Mouse (Mus musculus): ENCODE data around the gene Ppt2. TPM values are rescaled to one million over a fixed set of nuclear protein-coding genes. Genes with fewer than 3 reads are reported as not detected.

The Ppt2 gene
- polyA plus RNA-seq, 1 experiment from 2014 or later = 23.4 TPM

DNA sequence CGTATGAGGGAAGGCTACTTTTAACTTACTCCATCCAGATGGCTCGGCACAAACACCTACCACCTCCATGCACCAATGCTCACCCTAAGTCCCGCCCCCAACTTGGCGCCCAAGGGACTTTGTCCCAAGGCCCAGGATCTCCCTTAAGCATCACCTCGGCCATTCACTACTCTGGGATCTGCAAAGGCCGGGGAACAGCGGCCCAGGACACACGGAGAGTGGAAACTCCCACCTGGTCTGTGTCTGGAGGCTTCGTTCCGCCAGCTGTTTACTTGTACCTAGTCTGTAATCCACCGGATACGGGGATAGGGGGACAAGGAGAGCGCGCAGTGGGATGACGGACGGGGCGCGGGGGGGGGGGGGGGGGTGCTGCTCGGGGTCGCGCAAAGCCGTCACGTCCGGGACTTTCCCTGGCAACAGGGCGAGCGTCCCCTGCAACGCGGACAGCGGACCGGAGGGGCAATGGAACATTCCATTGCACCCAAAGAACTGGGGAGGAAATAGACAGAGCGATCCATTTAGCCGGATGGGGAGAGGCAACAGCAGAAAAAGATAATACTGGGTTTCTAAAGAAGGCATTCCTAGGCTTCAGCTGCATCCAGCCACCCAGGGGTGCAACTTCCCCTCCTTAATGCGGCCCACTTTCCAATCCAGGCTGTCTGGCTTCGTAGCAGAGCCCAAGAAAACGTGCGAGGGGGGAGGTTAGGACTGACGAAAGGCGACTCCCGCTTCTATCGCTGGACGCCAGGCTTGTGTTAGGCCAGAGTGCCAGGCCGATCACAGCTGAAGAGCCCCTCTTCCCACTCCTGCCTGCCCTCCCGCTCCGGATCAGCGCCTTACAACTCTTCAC, 992 bp downstream of the Ppt2 start:
- peak overlapping the region; percentile 71 for H3K4me3 ChIP-seq (replicated peaks; ENCODE audit: low read depth, low read length)
- ATAC-seq (ENCODE audit: low FRiP score, low TSS enrichment) (peak; percentile 78), DNase-seq (peak; percentile 94)
- no peaks in the 10 kb centered on the region for H3K9me3 ChIP-seq (ENCODE audit: control insufficient read depth, low read length)
- H3K4me1 ChIP-seq (ENCODE audit: control insufficient read depth, insufficient read depth, low read length) = peaks cover 50% of the 10 kb centered on the region
- WGBS = 0% methylated on average over 40 of the region's 45 CpGs
- peak overlapping the region; percentile 93 for H3K27ac ChIP-seq (replicated peaks; ENCODE audit: low read depth, low read length)
- peaks cover 9% of the 10 kb centered on the region for H3K36me3 ChIP-seq (ENCODE audit: control insufficient read depth, insufficient read depth, low read length)
- H3K27me3 ChIP-seq (ENCODE audit: control insufficient read depth, insufficient read depth, low read length) = peaks cover 11% of the 10 kb centered on the region; the same call in 1 of the 2 replicates
- peak overlapping the region; percentile 68 for H3K9ac ChIP-seq (replicated peaks; ENCODE audit: low read length)
- peak overlapping the region; percentile 90 for H3K4me2 ChIP-seq (ENCODE audit: low read length)

DNA sequence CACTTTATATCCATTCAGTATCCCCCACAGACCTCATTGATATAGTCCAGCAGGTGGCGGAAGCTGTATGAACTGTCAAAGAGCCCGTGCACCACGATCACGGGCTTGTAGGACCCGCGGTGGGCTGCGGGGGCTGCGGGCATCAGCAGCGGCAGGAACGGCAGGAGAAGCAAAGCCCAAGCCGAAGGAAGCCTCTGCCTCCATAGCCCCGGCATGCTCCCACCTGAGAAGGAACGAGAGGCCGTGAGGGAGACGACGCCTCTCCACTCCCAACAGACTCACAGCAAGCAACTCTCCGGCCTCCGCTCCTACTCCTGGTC, 1.6 kb downstream of the Ppt2 start:
- H3K4me3 ChIP-seq (replicated peaks; ENCODE audit: low read depth, low read length) = peak overlapping the region; percentile 71
- ATAC-seq (ENCODE audit: low FRiP score, low TSS enrichment) (peak; percentile 31), DNase-seq (peak; percentile 82)
- under 1% methylated on average over 18 of the region's 18 CpGs for WGBS
- H3K36me3 ChIP-seq (ENCODE audit: control insufficient read depth, insufficient read depth, low read length) = peaks cover 14% of the 10 kb centered on the region
- H3K27ac ChIP-seq (replicated peaks; ENCODE audit: low read depth, low read length) = peak overlapping the region; percentile 93
- peak overlapping the region; percentile 68 for H3K9ac ChIP-seq (replicated peaks; ENCODE audit: low read length)
- no peaks in the 10 kb centered on the region for H3K9me3 ChIP-seq (ENCODE audit: control insufficient read depth, low read length)
- H3K27me3 ChIP-seq (ENCODE audit: control insufficient read depth, insufficient read depth, low read length) = peaks cover 10% of the 10 kb centered on the region; the same call in 1 of the 2 replicates
- peak overlapping the region; percentile 90 for H3K4me2 ChIP-seq (ENCODE audit: low read length)
- H3K4me1 ChIP-seq (ENCODE audit: control insufficient read depth, insufficient read depth, low read length) = peaks cover 44% of the 10 kb centered on the region

GRCm38 (mm10) chr17:34626062-34626772, 2.1 kb downstream of the Ppt2 start:
- Histone ChIP-seq H3K9ac (replicated peaks; ENCODE audit: low read length) (peak overlapping the region; percentile 68), H3K36me3 (ENCODE audit: control insufficient read depth, insufficient read depth, low read length) (peaks cover 19% of the 10 kb centered on the region), H3K27ac (replicated peaks; ENCODE audit: low read depth, low read length) (peak overlapping the region; percentile 93), H3K4me3 (replicated peaks; ENCODE audit: low read depth, low read length) (peak overlapping the region; percentile 71), H3K27me3 (ENCODE audit: control insufficient read depth, insufficient read depth, low read length) (peaks cover 4% of the 10 kb centered on the region; the same call in 1 of the 2 replicates), H3K9me3 (ENCODE audit: control insufficient read depth, low read length) (no peaks in the 10 kb centered on the region), H3K4me1 (ENCODE audit: control insufficient read depth, insufficient read depth, low read length) (peaks cover 39% of the 10 kb centered on the region), H3K4me2 (ENCODE audit: low read length) (peak overlapping the region; percentile 90)
- ATAC-seq (ENCODE audit: low FRiP score, low TSS enrichment) = no peak
- DNase-seq = no peak
- WGBS = 49% methylated on average over 16 of the region's 16 CpGs

DNA sequence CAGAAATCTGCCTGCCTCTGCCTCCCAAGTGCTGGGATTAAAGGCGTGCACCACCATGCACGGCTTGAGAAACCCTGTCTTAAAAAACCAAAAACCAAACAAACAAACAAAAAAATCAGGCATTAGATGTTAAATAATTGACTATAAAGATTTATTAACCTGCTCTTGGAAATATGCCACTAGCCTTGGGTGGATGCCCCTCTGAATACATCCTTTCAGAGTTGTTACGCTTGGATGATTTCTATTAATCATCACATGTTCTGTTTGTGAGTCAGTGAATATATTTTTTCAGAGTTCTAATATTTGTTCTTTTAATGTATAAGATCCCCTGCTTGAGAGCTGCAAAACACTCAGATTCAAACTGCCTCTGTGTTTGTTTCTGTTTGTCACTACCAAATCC, 3.3 kb downstream of the Ppt2 start:
- Histone ChIP-seq H3K4me2 (ENCODE audit: low read length) (no peak overlapping the region), H3K36me3 (ENCODE audit: control insufficient read depth, insufficient read depth, low read length) (peaks cover 24% of the 10 kb centered on the region), H3K9me3 (ENCODE audit: control insufficient read depth, low read length) (no peaks in the 10 kb centered on the region), H3K4me1 (ENCODE audit: control insufficient read depth, insufficient read depth, low read length) (peaks cover 27% of the 10 kb centered on the region), H3K27me3 (ENCODE audit: control insufficient read depth, insufficient read depth, low read length) (no peaks in the 10 kb centered on the region), H3K27ac (replicated peaks; ENCODE audit: low read depth, low read length) (no peak overlapping the region), H3K9ac (replicated peaks; ENCODE audit: low read length) (no peak overlapping the region), H3K4me3 (replicated peaks; ENCODE audit: low read depth, low read length) (no peak overlapping the region)
- WGBS = 94% methylated on average over 3 of the region's 3 CpGs
- no peak for DNase-seq
- no peak for ATAC-seq (ENCODE audit: low FRiP score, low TSS enrichment)

GRCm38 (mm10) chr17:34623161-34623560, 5.1 kb downstream of the Ppt2 start:
- peaks cover 14% of the 10 kb centered on the region for H3K4me1 ChIP-seq (ENCODE audit: control insufficient read depth, insufficient read depth, low read length)
- no peaks in the 10 kb centered on the region for H3K27me3 ChIP-seq (ENCODE audit: control insufficient read depth, insufficient read depth, low read length)
- no peaks in the 10 kb centered on the region for H3K9me3 ChIP-seq (ENCODE audit: control insufficient read depth, low read length)
- H3K36me3 ChIP-seq (ENCODE audit: control insufficient read depth, insufficient read depth, low read length) = peaks cover 24% of the 10 kb centered on the region
- no peak overlapping the region for H3K9ac ChIP-seq (replicated peaks; ENCODE audit: low read length)
- H3K4me3 ChIP-seq (replicated peaks; ENCODE audit: low read depth, low read length) = no peak overlapping the region
- H3K27ac ChIP-seq (replicated peaks; ENCODE audit: low read depth, low read length) = no peak overlapping the region
- DNase-seq (no peak), ATAC-seq (ENCODE audit: low FRiP score, low TSS enrichment) (no peak)
- no peak overlapping the region for H3K4me2 ChIP-seq (ENCODE audit: low read length)
- WGBS = 88% methylated on average over 9 of the region's 9 CpGs

DNA sequence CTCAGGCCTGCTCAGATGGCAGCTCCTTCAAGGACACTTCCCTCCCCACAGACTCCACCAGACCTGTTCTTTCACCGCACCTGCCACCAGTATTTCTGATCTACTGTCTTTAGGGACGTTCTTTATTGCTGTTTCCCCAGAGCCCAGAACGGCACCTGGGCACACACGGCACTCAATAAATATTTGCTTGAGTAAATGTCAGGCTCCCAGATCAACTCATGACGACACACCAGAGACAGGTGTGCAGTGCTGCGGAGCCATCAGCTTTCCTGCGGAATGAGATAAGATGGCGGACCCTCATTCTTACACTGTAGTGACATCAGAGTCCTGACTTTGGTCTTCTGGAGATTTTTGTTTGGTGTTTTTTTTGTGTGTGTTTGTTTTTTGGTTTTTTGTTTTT, 7.3 kb downstream of the Ppt2 start:
- ATAC-seq (ENCODE audit: low FRiP score, low TSS enrichment) (no peak), DNase-seq (no peak)
- Histone ChIP-seq H3K9me3 (ENCODE audit: control insufficient read depth, low read length) (no peaks in the 10 kb centered on the region), H3K4me2 (ENCODE audit: low read length) (no peak overlapping the region), H3K9ac (replicated peaks; ENCODE audit: low read length) (no peak overlapping the region), H3K4me3 (replicated peaks; ENCODE audit: low read depth, low read length) (no peak overlapping the region), H3K27me3 (ENCODE audit: control insufficient read depth, insufficient read depth, low read length) (no peaks in the 10 kb centered on the region), H3K4me1 (ENCODE audit: control insufficient read depth, insufficient read depth, low read length) (peaks cover 2% of the 10 kb centered on the region), H3K27ac (replicated peaks; ENCODE audit: low read depth, low read length) (no peak overlapping the region), H3K36me3 (ENCODE audit: control insufficient read depth, insufficient read depth, low read length) (peaks cover 38% of the 10 kb centered on the region)
- WGBS = 93% methylated on average over 8 of the region's 8 CpGs

DNA sequence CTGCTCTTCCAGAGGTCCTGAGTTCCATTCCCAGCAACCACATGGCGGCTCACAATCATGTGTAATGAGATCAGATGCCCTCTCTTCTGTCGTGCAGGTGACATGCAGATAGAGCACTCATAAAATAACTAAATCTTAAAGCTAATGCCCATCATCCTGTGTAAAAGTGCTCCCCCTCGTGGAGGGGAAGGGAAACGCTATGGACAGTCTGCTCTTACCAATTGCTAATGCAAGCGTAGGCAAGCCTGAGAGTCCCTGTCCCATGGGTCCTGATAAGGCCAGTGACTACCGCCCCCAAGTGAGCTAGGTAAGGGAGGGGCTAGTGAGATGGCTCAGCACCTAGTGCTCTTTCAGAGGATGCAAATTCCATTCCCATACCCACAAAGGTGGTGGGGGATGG, 9.3 kb downstream of the Ppt2 start:
- Histone ChIP-seq H3K4me1 (ENCODE audit: control insufficient read depth, insufficient read depth, low read length) (no peaks in the 10 kb centered on the region), H3K27me3 (ENCODE audit: control insufficient read depth, insufficient read depth, low read length) (no peaks in the 10 kb centered on the region), H3K27ac (replicated peaks; ENCODE audit: low read depth, low read length) (no peak overlapping the region), H3K4me2 (ENCODE audit: low read length) (no peak overlapping the region), H3K36me3 (ENCODE audit: control insufficient read depth, insufficient read depth, low read length) (peaks cover 57% of the 10 kb centered on the region), H3K4me3 (replicated peaks; ENCODE audit: low read depth, low read length) (no peak overlapping the region), H3K9me3 (ENCODE audit: control insufficient read depth, low read length) (no peaks in the 10 kb centered on the region), H3K9ac (replicated peaks; ENCODE audit: low read length) (no peak overlapping the region)
- ATAC-seq (ENCODE audit: low FRiP score, low TSS enrichment) = no peak
- peak; percentile 77 for DNase-seq
- WGBS = 10% methylated on average over 6 of the region's 6 CpGs

DNA sequence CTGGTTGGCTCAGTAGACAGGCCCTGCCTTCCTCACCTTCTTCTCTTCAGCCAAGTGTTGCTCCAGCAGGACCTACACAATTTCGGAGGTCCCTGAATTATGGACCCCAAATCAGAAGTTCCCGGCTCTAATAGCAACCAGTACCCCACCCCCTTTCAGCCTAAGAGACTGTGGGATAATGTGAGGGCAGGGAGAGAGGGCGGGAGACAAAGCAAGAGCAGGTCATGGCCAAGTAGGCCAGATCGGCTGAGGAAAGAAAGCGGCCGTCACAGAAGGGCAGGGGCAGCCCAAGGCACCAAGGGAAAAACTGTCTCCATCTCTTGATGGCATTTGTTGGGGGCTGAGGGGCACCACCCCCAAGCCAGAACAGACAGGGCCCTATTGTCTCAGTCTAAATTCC, 12.4 kb downstream of the Ppt2 start, which contains the start of gene Egfl8:
Gene Egfl8 (minus strand): TSS at position 101 of the 400 bp plus-strand sequence.
- no peaks in the 10 kb centered on the region for H3K27me3 ChIP-seq (ENCODE audit: control insufficient read depth, insufficient read depth, low read length)
- no peak within 1 kb of the TSS; the same call in 1 of the 2 replicates for H3K27ac ChIP-seq (replicated peaks; ENCODE audit: low read depth, low read length)
- ATAC-seq (ENCODE audit: low FRiP score, low TSS enrichment) = no peak
- H3K9me3 ChIP-seq (ENCODE audit: control insufficient read depth, low read length) = no peaks in the 10 kb centered on the region
- no peak within 1 kb of the TSS for H3K4me2 ChIP-seq (ENCODE audit: low read length)
- peaks cover 67% of the 10 kb centered on the region for H3K36me3 ChIP-seq (ENCODE audit: control insufficient read depth, insufficient read depth, low read length)
- DNase-seq = no peak
- H3K4me1 ChIP-seq (ENCODE audit: control insufficient read depth, insufficient read depth, low read length) = no peaks in the 10 kb centered on the region
- H3K4me3 ChIP-seq (replicated peaks; ENCODE audit: low read depth, low read length) = no peak within 1 kb of the TSS
- H3K9ac ChIP-seq (replicated peaks; ENCODE audit: low read length) = no peak within 1 kb of the TSS
- WGBS = 60% methylated on average over 6 of the region's 6 CpGs
